Mouse (Mus musculus) heart, embryonic 11.5 days (tissue): Measurements from ENCODE around the gene Fbxl17. TPM values are rescaled to one million over a fixed set of nuclear protein-coding genes. Genes with fewer than 3 reads are reported as not detected.

Source experiments
- ATAC-seq: fragments of 200-750 bp; cut with Nextera tagmentation; replicated peaks from 2 replicates; pipeline ENCODE4 v1.8.0; 2017; ENCODE audit warnings: moderate library complexity; ENCODE audit not compliant: insufficient number of reproducible peaks, low FRiP score, low TSS enrichment
- H3K27ac ChIP-seq: fragments of 300-500 bp; sonication (generic); 2 replicates; pipeline ENCODE4 v1.5.1; 2014; ENCODE audit warnings: mild to moderate bottlenecking, low read depth, low read length
- H3K27me3 ChIP-seq: fragments of 300-500 bp; sonication (generic); 2 replicates; pipeline ENCODE4 v1.6.1; 2014; ENCODE audit warnings: mild to moderate bottlenecking, low read length, mixed read lengths; ENCODE audit not compliant: control insufficient read depth, insufficient read depth
- H3K36me3 ChIP-seq: fragments of 300-500 bp; sonication (generic); 2 replicates; pipeline ENCODE4 v1.6.1; 2014; ENCODE audit warnings: mild to moderate bottlenecking, low read length, moderate library complexity, mixed read lengths; ENCODE audit not compliant: control insufficient read depth, insufficient read depth
- H3K4me1 ChIP-seq: fragments of 300-500 bp; sonication (generic); 2 replicates; pipeline ENCODE4 v1.6.1; 2014; ENCODE audit warnings: low read length; ENCODE audit not compliant: control insufficient read depth, insufficient read depth
- H3K4me2 ChIP-seq: fragments of 300-500 bp; sonication (generic); 2 replicates; pipeline ENCODE4 v1.6.1; 2014; ENCODE audit warnings: mild to moderate bottlenecking, moderate library complexity
- H3K4me3 ChIP-seq: fragments of 300-500 bp; sonication (generic); 2 replicates; pipeline ENCODE4 v1.5.1; 2014; ENCODE audit warnings: low read depth, low read length
- H3K9ac ChIP-seq: fragments of 300-500 bp; sonication (generic); 2 replicates; pipeline ENCODE4 v1.6.1; 2014; ENCODE audit warnings: mild to moderate bottlenecking, low read depth, low read length, moderate library complexity
- H3K9me3 ChIP-seq: fragments of 300-500 bp; sonication (generic); replicated peaks from 2 replicates; pipeline ENCODE4 v1.6.1; 2016; ENCODE audit warnings: low read length; ENCODE audit not compliant: control insufficient read depth
- WGBS: fragments of 180-500 bp; shearing (Covaris S2); extraction: QIAGEN DNeasy Blood & Tissue Kit; methylation state at CpG from one replicate; pipeline ENCODE4 v1.1.7; 2014; ENCODE audit not compliant: insufficient replicate concordance; 5-methylcytosine and 5-hydroxymethylcytosine counted together
- polyA plus RNA-seq: library from polyadenylated mRNA; unstranded; fragments of >200 nt; fragmentation: Nextera tagmentation; extraction: Ambion mirVana; gene quantifications from 2 replicates; pipeline ENCODE4 v1.2.1, GENCODE M21; 2014

Gene Fbxl17
- polyA plus RNA-seq, 1 experiment from 2014 or later, result 6.4 TPM

DNA sequence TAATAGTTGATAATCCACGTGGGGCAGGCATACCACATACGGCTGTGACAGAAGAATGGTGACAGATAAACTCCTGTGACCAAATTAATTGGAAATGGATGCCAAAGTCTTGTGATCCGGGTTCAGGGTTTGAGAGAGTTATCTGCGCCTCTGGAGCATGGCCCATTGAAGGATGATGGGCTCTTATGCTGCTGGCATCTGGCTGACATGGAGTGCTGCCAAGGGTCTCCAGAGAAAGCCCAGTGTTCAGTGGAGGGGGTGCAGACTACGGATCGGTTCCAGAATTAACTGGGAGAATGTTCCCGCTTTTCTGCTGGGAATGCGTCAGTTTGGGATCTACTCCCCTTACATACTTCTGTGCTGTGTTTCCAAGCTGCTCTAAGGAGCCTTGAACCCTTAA, 308.5 kb downstream of the Fbxl17 start:
- ATAC-seq, result no peak
- H3K4me1 ChIP-seq, result 0 out of 2 replicates have a peak, but pooled peaks cover 3% of the 10 kb centered on the region
- no peak overlapping the region for H3K4me2 ChIP-seq
- H3K4me3 ChIP-seq, result no peak overlapping the region
- no peak overlapping the region for H3K9ac ChIP-seq
- no peaks in the 10 kb centered on the region for H3K9me3 ChIP-seq
- no peaks in the 10 kb centered on the region for H3K36me3 ChIP-seq
- 81% methylated on average over 8 of the region's 8 CpGs for WGBS
- H3K27me3 ChIP-seq, result no peaks in the 10 kb centered on the region
- no peak overlapping the region for H3K27ac ChIP-seq

DNA sequence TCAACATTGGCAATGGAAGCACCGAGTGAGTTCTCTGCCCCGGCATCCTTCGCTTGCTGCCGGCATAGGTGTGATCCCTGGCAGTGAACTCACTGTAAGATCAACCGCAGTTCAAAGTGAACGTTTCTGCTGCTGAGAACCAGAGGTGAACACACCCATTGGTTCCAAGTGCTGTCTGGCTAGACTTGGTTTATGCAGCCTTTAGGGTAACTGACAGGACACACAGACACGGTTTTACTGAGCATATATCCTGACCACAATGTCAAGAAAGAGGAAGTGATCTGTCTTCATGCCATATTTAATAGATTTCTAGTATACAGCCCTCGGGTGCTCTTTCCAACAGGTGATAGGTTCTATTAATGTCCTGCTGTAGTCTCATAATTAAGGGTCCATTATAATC, 310.5 kb downstream of the Fbxl17 start:
- ATAC-seq, result no peak
- Histone ChIP-seq H3K36me3 (no peaks in the 10 kb centered on the region), H3K9ac (no peak overlapping the region), H3K4me2 (no peak overlapping the region), H3K27me3 (no peaks in the 10 kb centered on the region), H3K9me3 (no peaks in the 10 kb centered on the region), H3K27ac (no peak overlapping the region), H3K4me3 (no peak overlapping the region), H3K4me1 (0 out of 2 replicates have a peak, but pooled peaks cover 3% of the 10 kb centered on the region)
- WGBS, result 84% methylated on average over 8 of the region's 8 CpGs

DNA sequence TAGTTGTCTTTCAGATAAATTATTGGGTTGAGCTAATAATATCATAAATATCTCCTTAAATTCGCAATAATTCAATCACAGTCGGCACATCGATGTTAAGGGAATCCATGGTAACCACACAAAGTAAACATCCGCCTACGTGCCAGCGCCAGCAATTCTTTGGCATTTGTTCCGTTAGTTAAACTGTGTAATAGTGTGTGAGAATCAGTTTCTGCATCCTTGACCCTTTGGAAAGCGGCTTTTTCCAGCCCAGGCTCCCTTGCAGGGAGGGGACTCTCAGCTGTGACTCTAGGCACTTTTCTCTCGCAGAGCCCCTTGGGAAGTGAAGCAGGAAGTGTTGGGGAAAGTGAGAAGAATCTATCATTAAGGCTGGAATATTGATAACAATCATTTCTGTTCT, 314.3 kb downstream of the Fbxl17 start:
- Histone ChIP-seq H3K4me2 (no peak overlapping the region), H3K36me3 (no peaks in the 10 kb centered on the region), H3K4me1 (no peaks in the 10 kb centered on the region), H3K9me3 (no peaks in the 10 kb centered on the region), H3K4me3 (no peak overlapping the region), H3K27ac (no peak overlapping the region), H3K9ac (no peak overlapping the region), H3K27me3 (no peaks in the 10 kb centered on the region)
- no peak for ATAC-seq
- 78% methylated on average over 9 of the region's 9 CpGs for WGBS

DNA sequence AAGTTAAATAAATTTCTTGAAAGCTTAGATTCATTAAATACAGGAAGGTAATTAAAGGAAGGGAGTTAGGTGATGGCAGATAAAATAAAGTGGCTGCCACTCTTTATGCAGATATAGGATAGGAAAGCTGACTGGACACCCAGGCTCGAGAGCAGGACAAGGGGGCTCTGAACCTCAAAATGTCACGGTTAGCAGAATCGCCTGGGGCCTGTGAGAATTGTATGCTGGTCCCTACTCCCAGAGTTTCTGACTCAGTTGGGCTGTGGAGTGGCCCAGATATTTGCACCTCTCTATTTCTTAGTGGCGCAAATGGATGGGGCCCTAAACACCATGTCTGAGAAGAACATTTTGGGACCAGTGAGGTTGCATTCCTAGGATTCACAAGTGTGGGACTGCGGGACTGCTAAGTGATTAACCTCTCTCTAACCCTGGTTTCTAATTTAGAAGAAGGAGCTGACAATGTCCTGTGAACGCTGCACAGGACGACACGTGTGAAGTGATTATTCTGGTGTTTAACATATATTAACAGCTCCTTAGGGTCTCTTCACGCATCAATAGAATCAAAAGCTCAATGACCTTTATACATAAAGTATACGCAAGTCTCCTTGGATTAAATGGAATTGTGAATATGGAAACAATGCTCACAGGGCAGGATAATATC, 314.8 kb downstream of the Fbxl17 start:
- no peak overlapping the region for H3K4me2 ChIP-seq
- no peak overlapping the region for H3K9ac ChIP-seq
- no peaks in the 10 kb centered on the region for H3K27me3 ChIP-seq
- no peaks in the 10 kb centered on the region for H3K9me3 ChIP-seq
- no peak overlapping the region for H3K4me3 ChIP-seq
- no peaks in the 10 kb centered on the region for H3K4me1 ChIP-seq
- WGBS, result 66% methylated on average over 10 of the region's 10 CpGs
- no peak overlapping the region for H3K27ac ChIP-seq
- no peak for ATAC-seq
- no peaks in the 10 kb centered on the region for H3K36me3 ChIP-seq

- Histone ChIP-seq H3K36me3 (no peaks in the 10 kb centered on the region), H3K27me3 (no peaks in the 10 kb centered on the region), H3K9ac (no peak overlapping the region), H3K9me3 (no peaks in the 10 kb centered on the region), H3K4me3 (no peak overlapping the region), H3K27ac (no peak overlapping the region), H3K4me1 (no peaks in the 10 kb centered on the region), H3K4me2 (no peak overlapping the region)
- WGBS, result 74% methylated on average over 3 of the region's 3 CpGs
- no peak for ATAC-seq
These were observed 316.4 kb downstream of the Fbxl17 start for GRCm38 (mm10) chr17:63183431-63183830.

DNA sequence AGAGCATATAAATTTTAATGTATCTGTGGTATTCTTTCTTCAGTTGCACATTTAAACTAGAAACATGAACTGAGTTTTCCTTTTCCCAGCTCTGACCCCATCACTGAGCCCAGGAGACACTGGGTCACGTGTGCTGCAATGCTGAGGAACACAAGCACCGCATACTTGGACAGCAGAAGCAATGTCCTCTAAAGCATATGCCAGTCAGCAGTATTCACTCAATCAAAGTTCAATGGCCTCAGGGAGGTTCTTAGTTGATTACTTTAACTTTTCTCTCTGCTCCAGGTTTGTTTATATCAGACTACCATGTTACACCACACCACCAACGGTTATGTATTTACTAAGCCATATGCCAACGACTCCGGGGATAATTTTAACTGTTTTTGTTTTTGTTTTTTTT, 318.2 kb downstream of the Fbxl17 start:
- Histone ChIP-seq H3K9ac (no peak overlapping the region), H3K9me3 (no peaks in the 10 kb centered on the region), H3K27me3 (no peaks in the 10 kb centered on the region), H3K27ac (no peak overlapping the region), H3K36me3 (no peaks in the 10 kb centered on the region), H3K4me1 (no peaks in the 10 kb centered on the region), H3K4me3 (no peak overlapping the region), H3K4me2 (no peak overlapping the region)
- ATAC-seq, result no peak
- 80% methylated on average over 5 of the region's 5 CpGs for WGBS

GRCm38 (mm10) chr17:63180042-63180441, 319.8 kb downstream of the Fbxl17 start:
- 69% methylated on average over 3 of the region's 3 CpGs for WGBS
- no peak for ATAC-seq
- Histone ChIP-seq H3K9me3 (no peaks in the 10 kb centered on the region), H3K27me3 (no peaks in the 10 kb centered on the region), H3K4me1 (no peaks in the 10 kb centered on the region), H3K9ac (no peak overlapping the region), H3K4me2 (no peak overlapping the region), H3K4me3 (no peak overlapping the region), H3K36me3 (no peaks in the 10 kb centered on the region), H3K27ac (no peak overlapping the region)

GRCm38 (mm10) chr17:63178331-63178730, 321.5 kb downstream of the Fbxl17 start:
- Histone ChIP-seq H3K27me3 (no peaks in the 10 kb centered on the region), H3K4me2 (no peak overlapping the region), H3K9ac (no peak overlapping the region), H3K4me1 (no peaks in the 10 kb centered on the region), H3K27ac (no peak overlapping the region), H3K36me3 (no peaks in the 10 kb centered on the region), H3K9me3 (no peaks in the 10 kb centered on the region), H3K4me3 (no peak overlapping the region)
- WGBS, result 90% methylated on average over 2 of the region's 2 CpGs
- no peak for ATAC-seq

- 71% methylated on average over 5 of the region's 5 CpGs for WGBS
- no peak overlapping the region for H3K4me2 ChIP-seq
- no peaks in the 10 kb centered on the region for H3K36me3 ChIP-seq
- no peaks in the 10 kb centered on the region for H3K27me3 ChIP-seq
- ATAC-seq, result no peak
- H3K4me1 ChIP-seq, result no peaks in the 10 kb centered on the region
- no peaks in the 10 kb centered on the region for H3K9me3 ChIP-seq
- no peak overlapping the region for H3K4me3 ChIP-seq
- no peak overlapping the region for H3K9ac ChIP-seq
- H3K27ac ChIP-seq, result no peak overlapping the region
These were observed 323.4 kb downstream of the Fbxl17 start for GRCm38 (mm10) chr17:63176411-63176810.
